Comparison of ENCODE assay signal across 18 mouse cellular contexts in the genomic region with DNA sequence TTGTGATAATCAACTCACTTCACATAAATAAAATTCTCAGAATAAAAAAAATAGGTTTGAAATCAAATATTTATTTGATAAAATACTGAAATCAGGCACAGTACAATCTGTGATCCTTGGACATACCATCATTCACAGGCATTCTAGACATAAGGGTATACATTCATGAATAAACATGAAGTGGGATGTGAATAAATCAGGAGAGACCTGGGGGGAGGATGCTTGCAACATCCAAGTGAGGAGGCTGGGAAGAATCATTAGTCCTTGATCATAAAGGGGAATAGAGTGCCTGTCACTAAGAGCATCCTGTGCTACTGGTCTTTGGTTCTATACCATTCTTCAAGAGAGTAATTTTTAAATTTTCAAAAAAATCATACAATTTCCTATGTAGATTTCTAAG.
"Had no signal": no experiment of that assay in that cellular context is flagged by ENCODE, and none has a peak within 500 bp of the region (broad histone marks: within the 10 kb centered on the region; RNA-seq: fewer than 3 reads in every experiment).

No protein-coding gene starts in this region.

- H3K9ac ChIP-seq: kidney, embryonic 15.5 days; liver, embryonic 13.5 days had no signal

- H3K36me3 ChIP-seq: kidney, embryonic 15.5 days; liver, embryonic 13.5 days had no signal

- H3K27ac ChIP-seq: kidney, embryonic 15.5 days; left cerebral cortex, adult 2 months; liver, embryonic 13.5 days; stomach, postnatal 0 days had no signal

- H3K9me3 ChIP-seq: kidney, embryonic 15.5 days; liver, embryonic 13.5 days had no signal

- H3K4me3 ChIP-seq: kidney, embryonic 15.5 days; left cerebral cortex, adult 2 months; liver, embryonic 13.5 days had no signal

- DNase-seq: kidney, adult 11 months; kidney, adult 8-10 months; kidney, postnatal 10 days; kidney, postnatal 36 days; layer of hippocampus, postnatal 36 days; liver, embryonic 13.5 days; lung, adult 2 months; lung, postnatal 14 days; lung, postnatal 4 days; right cerebral cortex, adult 18-20 months; right cerebral cortex, postnatal 14 days; right cerebral cortex, postnatal 4 days; thymus, adult 2 months; thymus, postnatal 14 days; thymus, postnatal 4 days had no signal

- H3K4me2 ChIP-seq: kidney, embryonic 15.5 days; liver, embryonic 13.5 days had no signal

- H3K4me1 ChIP-seq: kidney, embryonic 15.5 days; liver, embryonic 13.5 days had no signal

- H3K27me3 ChIP-seq: kidney, embryonic 15.5 days; liver, embryonic 13.5 days had no signal
